8 mouse cellular contexts compared by ENCODE assay signal in the genomic region with DNA sequence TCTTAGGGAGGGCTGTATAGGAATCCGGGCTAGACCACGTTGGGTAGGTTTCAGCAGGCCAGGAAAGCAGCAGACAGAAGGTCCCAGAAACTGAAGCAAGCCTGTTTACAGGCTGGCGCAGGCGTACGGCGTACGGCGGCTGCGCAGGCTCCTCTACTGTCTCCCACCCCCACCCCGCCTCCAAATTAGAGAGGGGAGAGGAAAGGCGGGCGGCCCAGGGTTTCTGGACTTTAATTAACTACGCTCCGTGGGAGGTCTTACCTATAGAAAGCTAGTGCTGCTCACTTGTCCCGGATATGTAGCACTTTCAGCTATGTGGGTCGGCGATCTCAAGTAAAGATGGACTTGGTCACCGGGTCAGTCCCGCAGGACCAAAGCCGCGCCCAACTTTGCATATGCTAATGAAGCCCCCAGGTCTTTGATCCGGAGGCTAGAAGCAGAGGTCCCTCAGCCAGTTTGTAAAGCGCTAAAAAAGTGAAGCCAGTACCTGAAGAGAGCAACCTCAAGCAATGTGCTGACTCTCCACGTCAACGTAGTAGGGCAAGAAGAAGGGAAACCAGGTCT. TPM values are rescaled to one million over a fixed set of nuclear protein-coding genes. Genes with fewer than 3 reads are reported as not detected.
DNase-seq lines count a peak whose midpoint lies in the region; ATAC-seq lines count a peak whose summit lies in the region.

A gene (minus strand): TSS at position 340 of the 564 bp plus-strand sequence.

- peak within 1 kb of the TSS; percentile 59 for H3K4me3 ChIP-seq in intestine, embryonic 16.5 days (ENCODE audit: low read length)

- H3K27me3 ChIP-seq in intestine, embryonic 16.5 days (replicated peaks; ENCODE audit: control insufficient read depth, insufficient read depth, low read length) = no peaks in the 10 kb centered on the region

- intact Hi-C loops in left cerebral cortex, postnatal 25 days (cut with DNase I) = no loop called here

- 0 out of 2 replicates have a peak, but pooled peaks cover 6% of the 10 kb centered on the region for H3K4me1 ChIP-seq in intestine, embryonic 16.5 days (ENCODE audit: control insufficient read depth, insufficient read depth, low read length)

- peak; percentile 88 for ATAC-seq in intestine, embryonic 16.5 days
- ATAC-seq in megakaryocyte-erythroid progenitor cell, adult 5-6 weeks (replicated peaks; ENCODE audit: low FRiP score, low TSS enrichment, poor library complexity, severe bottlenecking) = peak; percentile 52; the same call in 1 of the 2 replicates
- no peak for ATAC-seq in erythroid progenitor cell, adult 5-6 weeks (replicated peaks; ENCODE audit: low FRiP score, poor library complexity, severe bottlenecking)

- H3K36me3 ChIP-seq in intestine, embryonic 16.5 days (ENCODE audit: control insufficient read depth, insufficient read depth, low read length) = no peaks in the 10 kb centered on the region

- peak within 1 kb of the TSS; percentile 67 for H3K9ac ChIP-seq in intestine, embryonic 16.5 days (ENCODE audit: low read depth, low read length)

- peak; percentile 14 for DNase-seq in adrenal gland, postnatal 25 days
- DNase-seq in cerebellum, adult 9-11 months = peak; percentile 21
- peak; percentile 36 to 42 for DNase-seq in frontal cortex, postnatal 36 days (ENCODE audit: low spot score in 2 of 2)
- peak; percentile 32 to 59 for DNase-seq in left cerebral cortex, postnatal 25 days (ENCODE audit: low spot score in 2 of 2)
- peak; percentile 52 for DNase-seq in right cerebral cortex, postnatal 4 days

- H3K27ac ChIP-seq in intestine, embryonic 16.5 days (ENCODE audit: low read length) = no peak within 1 kb of the TSS

- H3K4me2 ChIP-seq in intestine, embryonic 16.5 days (ENCODE audit: low read depth, low read length) = peak within 1 kb of the TSS; percentile 69

- no peaks in the 10 kb centered on the region for H3K9me3 ChIP-seq in intestine, embryonic 16.5 days (ENCODE audit: control insufficient read depth, low read length)

- 2% methylated on average over 25 of the region's 25 CpGs for WGBS in intestine, embryonic 16.5 days

RNA-seq across cellular contexts. Expression of the gene that starts here (rescaled TPM):
- total RNA-seq in adrenal gland, postnatal 25 days (2021) = 0.52 TPM in 1 of 2 replicates, not detected in the other
- polyA plus RNA-seq in intestine, embryonic 16.5 days (2015; fragmentation: Nextera tagmentation; extraction: Ambion mirVana) = 1.9 and 2.0 TPM in 2 replicates
- 1 to 10 TPM; 2.8 to 2.9 TPM for total RNA-seq in left cerebral cortex, postnatal 25 days (2021)
- not detected in 2 replicates for total RNA-seq in megakaryocyte-erythroid progenitor cell, adult 5-6 weeks (2014; fragmentation: Nextera tagmentation)
- not detected in 2 replicates for total RNA-seq in megakaryocyte-erythroid progenitor cell, adult 5-6 weeks (2017)
- not detected in 2 replicates for total RNA-seq in erythroid progenitor cell, adult 5-6 weeks (2015; ENCODE audit: low replicate concordance)
- not detected in 2 replicates for total RNA-seq in erythroid progenitor cell, adult 5-6 weeks (2017; ENCODE audit: low replicate concordance)

Comparison
In these comparisons a context has a peak if more than half of its experiments do, and no peak if none do; other contexts are left out.
1. Peak in DNase-seq in adrenal gland, postnatal 25 days; RNA of the gene not detected or under 1 TPM.
2. Peak in ATAC-seq in megakaryocyte-erythroid progenitor cell, adult 5-6 weeks; RNA of the gene not detected or under 1 TPM.